Mouse (Mus musculus): ENCODE results near the gene H2afz. TPM values are rescaled to one million over a fixed set of nuclear protein-coding genes. Genes with fewer than 3 reads are reported as not detected.
"Not testable (repeated sequence)": the region's sequence is repeated elsewhere in the genome, so short reads cannot be mapped to it uniquely, and the experiment has no call there.

H2afz gene
- total RNA-seq, 2 experiments from 2014 or later: 169 to 177 TPM

- DNase-seq (ENCODE audit: low spot score in 2 of 2): no peak
- intact Hi-C loops (cut with DNase I): no loop called here
Measured at GRCm38 (mm10) chr3:137896867-137897266, 32.6 kb downstream of the H2afz start.

DNA sequence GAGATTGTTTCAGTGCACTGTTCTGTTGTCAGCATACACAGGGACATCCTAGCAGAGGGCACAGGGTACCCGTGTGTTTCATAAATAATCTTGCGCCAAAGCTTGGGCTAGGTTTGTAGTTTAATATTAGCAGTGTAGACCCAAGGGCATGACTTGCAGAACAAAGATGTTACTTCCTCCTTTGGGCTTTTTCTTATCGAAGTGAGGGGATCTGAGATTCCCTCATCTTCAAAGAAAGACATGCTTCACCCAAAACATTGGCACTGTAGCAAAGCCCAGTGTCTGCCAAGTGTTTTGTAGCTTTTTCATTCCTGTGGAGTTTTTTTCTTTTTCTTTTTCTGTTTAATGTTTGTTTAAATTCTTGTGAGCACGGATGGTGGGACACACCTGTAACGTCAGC, 33.4 kb downstream of the H2afz start:
- intact Hi-C loops (cut with DNase I): no loop called here
- no peak for DNase-seq (ENCODE audit: low spot score in 2 of 2)

DNA sequence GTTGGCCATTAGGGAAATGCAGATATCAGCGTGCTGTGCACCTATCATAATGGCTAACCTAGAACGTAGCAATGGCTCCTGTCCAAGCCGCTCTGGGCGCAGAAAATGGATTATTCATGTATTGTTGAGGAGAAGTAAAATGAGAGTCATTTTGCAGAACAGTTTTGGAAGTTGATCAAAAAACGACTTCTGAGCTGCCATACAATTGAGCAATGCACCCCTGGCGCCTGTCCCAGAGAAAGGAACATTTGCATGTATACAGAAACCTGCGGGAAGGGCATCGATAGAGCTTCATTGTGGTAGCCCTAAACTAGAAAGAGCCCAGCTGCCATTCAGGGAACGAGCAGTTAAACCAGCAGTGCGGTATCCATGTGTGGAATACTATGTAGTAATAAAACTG, 35.9 kb downstream of the H2afz start:
- intact Hi-C loops (cut with DNase I): no loop called here

GRCm38 (mm10) chr3:137913093-137913492, 48.8 kb downstream of the H2afz start:
- intact Hi-C loops (cut with DNase I): no loop called here
- DNase-seq (ENCODE audit: low spot score in 2 of 2): no peak

More for the DNA sequence above, 35.9 kb downstream of the H2afz start:
- peak in 1 of 2 experiments; percentile 21 for DNase-seq (ENCODE audit: low spot score in 2 of 2)

DNA sequence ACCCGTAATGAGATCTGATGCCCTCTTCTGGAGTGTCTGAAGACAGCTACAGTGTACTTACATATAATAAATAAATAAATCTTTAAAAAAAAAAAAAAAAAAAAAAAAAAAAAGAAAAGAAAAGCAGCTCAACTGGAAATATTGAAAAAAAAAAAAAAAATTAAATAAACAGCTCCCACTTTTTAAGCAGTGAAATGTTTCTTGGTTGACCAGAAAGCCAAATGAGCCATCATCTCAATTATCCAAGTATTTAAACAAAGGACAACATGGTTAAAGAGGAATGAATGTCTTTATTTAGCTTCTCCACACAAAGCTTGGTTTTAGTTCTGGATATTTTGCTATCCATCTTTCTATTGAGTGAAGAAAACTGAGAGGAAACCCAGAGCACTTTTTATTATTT, 50.3 kb downstream of the H2afz start:
- DNase-seq (ENCODE audit: low spot score in 2 of 2); intact Hi-C loops (cut with DNase I): not testable (repeated sequence)

Other genes with a start within 250 kb of the H2afz start
- 10 to 100 TPM; 11.6 to 14.4 TPM for gene Ddit4l, start 242.9 kb upstream of the H2afz start, total RNA-seq (2021)
- not detected for gene Gm21962, start 193.0 kb upstream of the H2afz start, total RNA-seq (2021)
- 10 to 100 TPM; 45.5 to 48.8 TPM for gene Dnajb14, start 3.2 kb downstream of the H2afz start, total RNA-seq (2021)
- 10 to 100 TPM; 67.3 to 79.5 TPM for gene Lamtor3, start 54.0 kb downstream of the H2afz start, total RNA-seq (2021)
- 1 to 10 TPM; 2.9 to 3.0 TPM for gene Dapp1, start 117.1 kb downstream of the H2afz start, total RNA-seq (2021)
- 1 to 10 TPM; 3.0 to 3.6 TPM for gene 1110002E22Rik, start 200.6 kb downstream of the H2afz start, total RNA-seq (2021)
- gene Gm5105, start 202.9 kb downstream of the H2afz start, total RNA-seq (2021): not detected

All from left cerebral cortex, postnatal 14 days (tissue).